Mouse (Mus musculus) heart, postnatal 0 days (tissue): ENCODE data around the gene Sorcs2. TPM values are rescaled to one million over a fixed set of nuclear protein-coding genes. Genes with fewer than 3 reads are reported as not detected.
A peak's percentile ranks its signal among the peaks of the same experiment; 100 is the strongest.
"Not testable (repeated sequence)": the region's sequence is repeated elsewhere in the genome, so short reads cannot be mapped to it uniquely, and the experiment has no call there.

Source experiments
- ATAC-seq: fragments of 200-750 bp; cut with Nextera tagmentation; 2 replicates; pipeline ENCODE4 v1.8.0; 2017; ENCODE audit warnings: low read depth, moderate number of reproducible peaks, moderate library complexity; ENCODE audit not compliant: insufficient read depth
- DNase-seq: peaks from one replicate; pipeline ENCODE4 v3.0.0-alpha.2; 2016; ENCODE audit warnings: low spot score
- H3K27ac ChIP-seq: fragments of 300-500 bp; sonication (generic); 2 replicates; pipeline ENCODE4 v1.5.1; 2014; ENCODE audit warnings: low read depth, mild to moderate bottlenecking
- H3K27me3 ChIP-seq: fragments of 300-500 bp; sonication (generic); 2 replicates; pipeline ENCODE4 v1.6.1; 2014; ENCODE audit warnings: low read length, mixed read lengths; ENCODE audit not compliant: control insufficient read depth, insufficient read depth
- H3K36me3 ChIP-seq: fragments of 300-500 bp; sonication (generic); replicated peaks from 2 replicates; pipeline ENCODE4 v1.6.1; 2014; ENCODE audit warnings: low read length, mixed read lengths; ENCODE audit not compliant: control insufficient read depth, insufficient read depth
- H3K4me1 ChIP-seq: fragments of 300-500 bp; sonication (generic); 2 replicates; pipeline ENCODE4 v1.6.1; 2014; ENCODE audit warnings: antibody characterized with exemption; ENCODE audit not compliant: control insufficient read depth, insufficient read depth
- H3K4me2 ChIP-seq: fragments of 300-500 bp; sonication (generic); 2 replicates; pipeline ENCODE4 v1.6.1; 2014; ENCODE audit warnings: low read depth, mild to moderate bottlenecking, low read length, moderate library complexity
- H3K4me3 ChIP-seq: fragments of 300-500 bp; sonication (generic); 2 replicates; pipeline ENCODE4 v1.5.1; 2014; ENCODE audit warnings: low read depth, low read length
- H3K9ac ChIP-seq: fragments of 300-500 bp; sonication (generic); replicated peaks from 2 replicates; pipeline ENCODE4 v1.6.1; 2014; ENCODE audit warnings: low read depth, low read length, mixed read lengths
- H3K9me3 ChIP-seq: fragments of 300-500 bp; sonication (generic); replicated peaks from 2 replicates; pipeline ENCODE4 v1.6.1; 2016; ENCODE audit warnings: low read length; ENCODE audit not compliant: control insufficient read depth
- CTCF ChIP-seq: IDR thresholded peaks from 2 replicates; pipeline ENCODE4 v1.5.1; 2016; ENCODE audit warnings: antibody characterized with exemption, control low read depth, low read depth
- EP300 ChIP-seq: IDR thresholded peaks from 2 replicates; pipeline ENCODE4 v1.6.1; 2016; ENCODE audit warnings: antibody characterized with exemption, low read depth
- WGBS: fragments of 180-500 bp; shearing (Covaris S2); extraction: QIAGEN DNeasy Blood & Tissue Kit; methylation state at CpG from one replicate; pipeline ENCODE4 v1.1.7; 2014; 5-methylcytosine and 5-hydroxymethylcytosine counted together
- polyA plus RNA-seq: library from polyadenylated mRNA; unstranded; fragments of >200 nt; fragmentation: Nextera tagmentation; extraction: Ambion mirVana; gene quantifications from 2 replicates; pipeline ENCODE4 v1.2.1, GENCODE M21; 2015
- total RNA-seq: library from RNA; depleted of rRNA; stranded (reverse); fragments of >200 nt; gene quantifications from 2 replicates; pipeline ENCODE4 v1.2.3, GENCODE M21; 2014; ENCODE audit warnings: low replicate concordance

Gene Sorcs2
- total and polyA plus RNA-seq, 2 experiments from 2014 or later: 3.7 to 32.6 TPM

GRCm38 (mm10) chr5:36258387-36259181 is 139.4 kb downstream of the Sorcs2 start:
- H3K9ac ChIP-seq: no peak overlapping the region
- H3K4me1 ChIP-seq: peaks cover 8% of the 10 kb centered on the region; the same call in 1 of the 2 replicates
- no peaks in the 10 kb centered on the region for H3K36me3 ChIP-seq
- 88% methylated on average over 12 of the region's 12 CpGs for WGBS
- no peaks in the 10 kb centered on the region for H3K9me3 ChIP-seq
- no peak for DNase-seq
- H3K4me2 ChIP-seq: no peak overlapping the region
- no peak for ATAC-seq
- H3K4me3 ChIP-seq: no peak overlapping the region
- no peak for TF ChIP-seq EP300
- no peak for TF ChIP-seq CTCF
- H3K27me3 ChIP-seq: no peaks in the 10 kb centered on the region
- H3K27ac ChIP-seq: no peak overlapping the region

DNA sequence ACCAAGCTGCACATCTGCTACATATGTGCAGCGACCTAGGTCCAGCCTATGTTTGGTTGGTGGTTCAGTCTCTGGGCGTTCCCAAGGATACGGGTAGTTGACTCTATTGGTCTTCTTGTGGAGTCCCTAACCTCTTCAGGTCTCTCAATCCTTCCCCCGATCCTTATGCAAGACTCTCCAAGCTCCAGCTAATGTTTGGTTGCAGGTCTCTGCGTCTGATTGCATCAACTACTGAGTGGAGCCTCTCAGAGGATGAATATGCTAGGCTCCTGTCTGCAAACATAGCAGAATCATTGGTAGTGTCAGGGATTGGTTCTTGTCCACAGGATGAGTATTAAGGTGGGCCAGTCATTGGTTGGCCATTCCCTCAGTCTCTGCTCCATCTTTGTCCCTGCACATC is 140.9 kb downstream of the Sorcs2 start:
- peaks cover 8% of the 10 kb centered on the region; the same call in 1 of the 2 replicates for H3K4me1 ChIP-seq
- no peaks in the 10 kb centered on the region for H3K27me3 ChIP-seq
- H3K4me2 ChIP-seq: no peak overlapping the region
- no peaks in the 10 kb centered on the region for H3K36me3 ChIP-seq
- TF ChIP-seq EP300 (no peak), CTCF (no peak)
- no peak overlapping the region for H3K4me3 ChIP-seq
- H3K9ac ChIP-seq: no peak overlapping the region
- DNase-seq (no peak), ATAC-seq (no peak)
- WGBS: 88% methylated on average over 5 of the region's 5 CpGs
- H3K9me3 ChIP-seq: no peaks in the 10 kb centered on the region; the same call in 1 of the 2 replicates
- no peak overlapping the region for H3K27ac ChIP-seq

DNA sequence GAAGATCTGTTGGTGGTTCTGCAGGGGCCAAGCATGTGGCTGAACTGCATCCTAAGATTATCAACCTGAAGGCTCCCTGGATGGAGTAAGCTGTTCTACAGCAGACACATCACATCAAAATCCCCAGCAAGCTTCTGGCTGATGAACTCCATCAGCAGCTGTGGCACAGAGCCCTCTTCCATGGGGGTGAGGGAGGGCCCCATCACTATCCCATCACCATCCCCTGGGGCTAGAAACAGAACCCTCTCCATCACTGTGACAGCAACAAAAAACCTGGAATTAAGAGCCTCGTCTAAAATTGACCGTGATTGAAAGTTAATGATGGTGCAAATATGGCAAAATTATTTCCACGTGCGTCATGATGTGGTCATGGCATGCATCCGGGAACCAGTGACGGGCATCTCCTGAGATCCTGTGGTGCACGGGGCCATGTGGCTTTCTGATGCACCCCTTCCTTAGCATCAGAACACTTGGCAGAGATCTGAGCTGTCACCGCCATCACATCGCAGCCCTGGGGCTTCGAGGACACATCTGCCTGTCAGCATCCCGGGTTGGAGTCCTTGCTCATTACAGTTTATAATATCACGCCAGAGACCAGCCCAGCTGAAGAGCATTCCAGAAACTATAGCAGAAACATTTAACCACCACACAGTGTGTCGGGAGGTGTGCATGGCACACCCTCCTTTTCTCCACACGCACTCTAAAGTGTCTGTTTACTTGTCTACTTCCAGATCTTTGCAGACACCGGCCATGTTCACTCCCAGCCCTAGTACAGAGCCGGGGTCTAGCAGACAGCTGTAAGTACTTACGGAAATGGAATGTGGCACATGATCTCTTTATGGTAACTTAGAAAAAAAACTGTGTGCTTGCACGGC is 143.1 kb downstream of the Sorcs2 start:
- ATAC-seq (peak; percentile 17; the same call in 1 of the 2 replicates), DNase-seq (no peak)
- Histone ChIP-seq H3K9me3 (no peaks in the 10 kb centered on the region; the same call in 1 of the 2 replicates), H3K27me3 (no peaks in the 10 kb centered on the region), H3K4me1 (peaks cover 8% of the 10 kb centered on the region; the same call in 1 of the 2 replicates), H3K9ac (no peak overlapping the region), H3K4me2 (no peak overlapping the region), H3K36me3 (no peaks in the 10 kb centered on the region), H3K27ac (no peak overlapping the region), H3K4me3 (no peak overlapping the region)
- WGBS: 38% methylated on average over 18 of the region's 18 CpGs
- TF ChIP-seq CTCF: no peak
- TF ChIP-seq EP300: no peak

DNA sequence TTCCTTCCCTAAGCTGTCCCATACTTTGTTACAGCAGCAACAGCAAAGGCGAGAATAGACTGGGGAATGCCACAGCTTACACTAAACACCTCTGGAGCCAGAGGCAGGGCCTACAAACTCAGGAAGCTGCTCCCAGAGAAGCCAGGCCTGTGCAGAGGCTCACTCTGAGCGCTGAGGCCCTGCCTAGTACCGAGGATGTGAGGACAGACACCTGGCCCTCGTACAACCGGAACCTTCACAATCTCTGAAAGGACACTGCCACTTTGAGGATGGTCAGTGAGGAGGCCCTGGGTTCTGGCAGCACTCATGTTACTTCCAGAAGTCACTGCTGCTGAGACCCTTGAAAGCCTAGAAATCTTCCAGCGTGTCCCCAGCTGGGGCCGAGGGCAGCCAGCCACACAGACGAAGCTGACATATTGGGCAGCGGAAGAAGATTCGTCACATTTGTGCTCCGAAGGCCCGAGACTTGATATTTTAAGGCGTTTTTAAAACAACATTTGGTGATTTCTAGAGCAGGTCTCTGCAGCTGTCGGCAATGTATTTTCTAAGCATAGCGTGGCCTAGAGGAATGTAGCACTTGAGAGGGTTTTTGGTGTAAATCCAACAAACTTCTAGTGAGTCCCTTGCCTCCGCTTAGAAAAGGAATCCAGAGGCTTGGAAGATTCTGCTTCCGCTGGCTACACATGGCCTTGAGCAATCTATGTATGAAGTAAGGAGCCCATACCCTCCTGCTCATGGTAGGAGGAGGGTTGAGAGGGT is 145.0 kb downstream of the Sorcs2 start:
- H3K4me1 ChIP-seq: peaks cover 8% of the 10 kb centered on the region; the same call in 1 of the 2 replicates
- DNase-seq: peak; percentile 26
- H3K27me3 ChIP-seq: no peaks in the 10 kb centered on the region
- no peak overlapping the region for H3K4me3 ChIP-seq
- H3K27ac ChIP-seq: peak overlapping the region; percentile 54; the same call in 1 of the 2 replicates
- TF ChIP-seq EP300: no peak
- TF ChIP-seq CTCF: no peak
- H3K36me3 ChIP-seq: no peaks in the 10 kb centered on the region
- no peak overlapping the region for H3K9ac ChIP-seq
- no peak overlapping the region for H3K4me2 ChIP-seq
- H3K9me3 ChIP-seq: no peaks in the 10 kb centered on the region; the same call in 1 of the 2 replicates
- 82% methylated on average over 17 of the region's 17 CpGs for WGBS
- ATAC-seq: 0 out of 2 replicates have a peak, but pooled peaks have one; percentile 36

- no peaks in the 10 kb centered on the region for H3K4me1 ChIP-seq
- no peak overlapping the region for H3K27ac ChIP-seq
- H3K27me3 ChIP-seq: no peaks in the 10 kb centered on the region
- no peaks in the 10 kb centered on the region; the same call in 1 of the 2 replicates for H3K9me3 ChIP-seq
- no peak overlapping the region for H3K4me3 ChIP-seq
- WGBS: 74% methylated on average over 3 of the region's 3 CpGs
- no peak for DNase-seq
- TF ChIP-seq CTCF (no peak), EP300 (no peak)
- no peaks in the 10 kb centered on the region for H3K36me3 ChIP-seq
- H3K9ac ChIP-seq: no peak overlapping the region
- H3K4me2 ChIP-seq: no peak overlapping the region
- ATAC-seq: no peak
Observed at GRCm38 (mm10) chr5:36248022-36248421, 149.9 kb downstream of the Sorcs2 start.

DNA sequence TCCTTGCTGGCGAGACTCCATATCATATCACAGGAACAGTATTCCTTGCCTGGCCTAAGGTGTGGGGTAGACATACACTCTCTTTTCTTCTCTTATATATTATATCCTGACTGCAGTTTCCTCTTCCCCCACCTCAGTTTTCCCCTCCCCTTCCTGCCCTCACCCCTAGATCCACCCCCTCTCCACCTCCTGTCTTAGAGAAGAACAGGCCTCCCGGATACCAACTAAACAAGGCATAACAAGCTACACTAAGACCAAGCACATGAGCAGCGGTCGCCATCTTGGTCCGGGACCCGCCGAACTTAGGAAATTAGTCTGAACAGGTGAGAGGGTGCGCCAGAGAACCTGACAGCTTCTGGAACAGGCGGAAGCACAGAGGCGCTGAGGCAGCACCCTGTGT is 160.4 kb downstream of the Sorcs2 start:
- not testable (repeated sequence) for DNase-seq, H3K4me1 ChIP-seq, H3K27me3 ChIP-seq, ATAC-seq, H3K9ac ChIP-seq, H3K4me3 ChIP-seq, H3K4me2 ChIP-seq, H3K36me3 ChIP-seq, H3K9me3 ChIP-seq, H3K27ac ChIP-seq
- WGBS: 94% methylated on average over 8 of the region's 10 CpGs
